Comparison of ENCODE assay signal across 11 mouse cellular contexts in genomic region chr11:100287024-100287423, GRCm38 (mm10). TPM values are rescaled to one million over a fixed set of nuclear protein-coding genes. Genes with fewer than 3 reads are reported as not detected.
A peak's percentile ranks its signal among the peaks of the same experiment; 100 is the strongest.
DNase-seq lines count a peak whose midpoint lies in the region; ATAC-seq and TF ChIP-seq lines count a peak whose summit lies in the region.
"Had no signal": no experiment of that assay in that cellular context is flagged by ENCODE, and none has a peak within 500 bp of the region (broad histone marks: within the 10 kb centered on the region; RNA-seq: fewer than 3 reads in every experiment).

No protein-coding gene starts in this region.

- intact Hi-C loops in heart, postnatal 14 days (cut with DNase I): no loop called here

- no peak for TF ChIP-seq POLR2A in myocyte (IDR thresholded peaks at IDR 0.05; ENCODE audit: insufficient read length, low read depth)

- H3K4me3 ChIP-seq in hindbrain, embryonic 10.5 days: no peak overlapping the region
- no peak overlapping the region for H3K4me3 ChIP-seq in hindbrain, embryonic 13.5 days
- no peak overlapping the region for H3K4me3 ChIP-seq in myocyte
- H3K4me3 ChIP-seq in forebrain, embryonic 16.5 days (replicated peaks; ENCODE audit: low read length): no peak overlapping the region
- H3K4me3 ChIP-seq: midbrain, embryonic 12.5 days had no signal

- WGBS in hindbrain, embryonic 10.5 days: 35% methylated on average over 10 of the region's 10 CpGs
- WGBS in hindbrain, embryonic 13.5 days: 37% methylated on average over 10 of the region's 10 CpGs
- WGBS in forebrain, embryonic 16.5 days: 26% methylated on average over 10 of the region's 10 CpGs

- no peak for DNase-seq in hindbrain, embryonic 10.5 days (ENCODE audit: low spot score)
- peak; percentile 57 for DNase-seq in adrenal gland, postnatal 25 days
- peak; percentile 58 to 63 for DNase-seq in heart, postnatal 14 days
- no peak for DNase-seq in frontal cortex, adult 2 months (ENCODE audit: extremely low spot score in 1 of 2, low spot score in 1 of 2)
- DNase-seq in B cell, adult 2 months: no peak

- no peak overlapping the region for H3K9ac ChIP-seq in hindbrain, embryonic 13.5 days
- H3K9ac ChIP-seq in forebrain, embryonic 16.5 days (replicated peaks; ENCODE audit: low read depth, low read length): no peak overlapping the region
- H3K9ac ChIP-seq: midbrain, embryonic 12.5 days had no signal

- no peaks in the 10 kb centered on the region for H3K36me3 ChIP-seq in hindbrain, embryonic 10.5 days
- H3K36me3 ChIP-seq in hindbrain, embryonic 13.5 days: no peaks in the 10 kb centered on the region
- H3K36me3 ChIP-seq in myocyte (ENCODE audit: control insufficient read depth, insufficient read depth): no peaks in the 10 kb centered on the region
- H3K36me3 ChIP-seq in forebrain, embryonic 16.5 days (ENCODE audit: control insufficient read depth, insufficient read depth): no peaks in the 10 kb centered on the region
- H3K36me3 ChIP-seq: midbrain, embryonic 12.5 days had no signal

- H3K9me3 ChIP-seq in hindbrain, embryonic 10.5 days: no peaks in the 10 kb centered on the region
- no peaks in the 10 kb centered on the region for H3K9me3 ChIP-seq in hindbrain, embryonic 13.5 days
- H3K9me3 ChIP-seq in forebrain, embryonic 16.5 days (ENCODE audit: control insufficient read depth, low read length): no peaks in the 10 kb centered on the region
- H3K9me3 ChIP-seq: midbrain, embryonic 12.5 days had no signal

- no peak for ATAC-seq in hindbrain, embryonic 13.5 days (ENCODE audit: low FRiP score)
- ATAC-seq in forebrain, embryonic 16.5 days: no peak

- no peaks in the 10 kb centered on the region for H3K27me3 ChIP-seq in hindbrain, embryonic 10.5 days (ENCODE audit: insufficient read depth, poor library complexity, severe bottlenecking)
- no peaks in the 10 kb centered on the region for H3K27me3 ChIP-seq in hindbrain, embryonic 13.5 days
- H3K27me3 ChIP-seq in myocyte (ENCODE audit: control insufficient read depth, insufficient read depth, insufficient read length): no peaks in the 10 kb centered on the region
- no peaks in the 10 kb centered on the region for H3K27me3 ChIP-seq in forebrain, embryonic 16.5 days (replicated peaks; ENCODE audit: control insufficient read depth, insufficient read depth, low read length)
- H3K27me3 ChIP-seq: midbrain, embryonic 12.5 days had no signal

- peaks cover 33% of the 10 kb centered on the region for H3K4me1 ChIP-seq in hindbrain, embryonic 10.5 days (replicated peaks)
- peaks cover 6% of the 10 kb centered on the region; the same call in 1 of the 2 replicates for H3K4me1 ChIP-seq in hindbrain, embryonic 13.5 days (replicated peaks)
- peaks cover 4% of the 10 kb centered on the region; the same call in 1 of the 2 replicates for H3K4me1 ChIP-seq in forebrain, embryonic 16.5 days (replicated peaks; ENCODE audit: control insufficient read depth, insufficient read depth, low read length)

- H3K79me2 ChIP-seq in myocyte (ENCODE audit: control insufficient read depth, insufficient read depth): no peaks in the 10 kb centered on the region

- no peak overlapping the region for H3K4me2 ChIP-seq in hindbrain, embryonic 13.5 days
- H3K4me2 ChIP-seq in myocyte (ENCODE audit: low read depth): no peak overlapping the region
- H3K4me2 ChIP-seq in forebrain, embryonic 16.5 days (ENCODE audit: low read length): no peak overlapping the region
- H3K4me2 ChIP-seq: midbrain, embryonic 12.5 days had no signal

- peak overlapping the region; percentile 72 for H3K27ac ChIP-seq in hindbrain, embryonic 10.5 days
- no peak overlapping the region for H3K27ac ChIP-seq in hindbrain, embryonic 13.5 days
- no peak overlapping the region for H3K27ac ChIP-seq in forebrain, embryonic 16.5 days (ENCODE audit: low read length)
- H3K27ac ChIP-seq: midbrain, embryonic 12.5 days had no signal

- no peak overlapping the region for H3ac ChIP-seq in myocyte (ENCODE audit: control insufficient read depth, insufficient read length)

TF ChIP-seq in myocyte, 11 proteins besides CTCF, POLR2A, EP300 and RAD21:
- no peak for TF ChIP-seq MAX (IDR thresholded peaks at IDR 0.05; ENCODE audit: low read depth)
- no peak for TF ChIP-seq TCF12 (IDR thresholded peaks at IDR 0.05; ENCODE audit: insufficient read depth, poor library complexity, severe bottlenecking)
- TF ChIP-seq TCF3 (IDR thresholded peaks at IDR 0.05; ENCODE audit: insufficient read length, low read depth): peak; percentile 25
- no peak for TF ChIP-seq USF1 (IDR thresholded peaks at IDR 0.05; ENCODE audit: low read depth)
- TF ChIP-seq MYOD1 (IDR thresholded peaks at IDR 0.05; ENCODE audit: control insufficient read depth in 1 of 3, insufficient read length in 2 of 3, low read depth in 2 of 3): peak in 2 of 3 experiments; percentile 44 to 85
- no peak for TF ChIP-seq CEBPB (IDR thresholded peaks at IDR 0.05; ENCODE audit: insufficient read depth, poor library complexity, severe bottlenecking)
- no peak for TF ChIP-seq POLR2AphosphoS2 (IDR thresholded peaks at IDR 0.05; ENCODE audit: insufficient read length, low read depth)
- no peak for TF ChIP-seq SRF (IDR thresholded peaks at IDR 0.05; ENCODE audit: control insufficient read depth, insufficient read length, low read depth)
- TF ChIP-seq REST (IDR thresholded peaks at IDR 0.05; ENCODE audit: insufficient read depth, insufficient read length): no peak
- TF ChIP-seq E2F4 (IDR thresholded peaks at IDR 0.05; ENCODE audit: insufficient read depth): no peak
- TF ChIP-seq MYOG (IDR thresholded peaks at IDR 0.05; ENCODE audit: control insufficient read depth in 1 of 3, insufficient read depth in 1 of 3, insufficient read length in 2 of 3, low read depth in 2 of 3): peak in 1 of 3 experiments; percentile 83

RNA-seq across cellular contexts. Expression of gene Krt42, which starts 17.4 kb away (rescaled TPM):
- not detected in 2 replicates for polyA plus RNA-seq in hindbrain, embryonic 10.5 days (2016; fragmentation: Nextera tagmentation; extraction: Ambion mirVana)
- not detected in 2 replicates for polyA plus RNA-seq in hindbrain, embryonic 13.5 days (2015; fragmentation: Nextera tagmentation; extraction: Ambion mirVana)
- total RNA-seq in adrenal gland, postnatal 25 days (2021): not detected in 2 replicates
- total RNA-seq in heart, postnatal 14 days (2021): not detected
- polyA plus RNA-seq in myocyte (2012; fragmentation: generic; extraction: Trizol): not detected
- 0.14 TPM in 1 of 2 replicates, not detected in the other for polyA plus RNA-seq in frontal cortex, adult 2 months (2012; rRNA removed)
- not detected in 2 replicates for polyA plus RNA-seq in forebrain, embryonic 16.5 days (2015; fragmentation: Nextera tagmentation; extraction: Ambion mirVana)
- total RNA-seq: gastrocnemius, postnatal 4 days; MEL had no signal
- polyA plus RNA-seq: midbrain, embryonic 12.5 days had no signal

RNA-seq across cellular contexts. Expression of gene Krt17, which starts 26.2 kb away (rescaled TPM):
- 0.16 TPM in 1 of 2 replicates, not detected in the other for polyA plus RNA-seq in hindbrain, embryonic 10.5 days (2016; fragmentation: Nextera tagmentation; extraction: Ambion mirVana)
- 0.17 TPM in 1 of 2 replicates, not detected in the other for polyA plus RNA-seq in hindbrain, embryonic 13.5 days (2015; fragmentation: Nextera tagmentation; extraction: Ambion mirVana)
- not detected in 2 replicates for total RNA-seq in adrenal gland, postnatal 25 days (2021)
- total RNA-seq in heart, postnatal 14 days (2021): 1 to 10 TPM in 1 of 2 experiments, under 1 TPM in 1; 0.24 to 3.8 TPM
- polyA plus RNA-seq in myocyte (2012; fragmentation: generic; extraction: Trizol): not detected
- 0.23 and 0.28 TPM in 2 replicates for polyA plus RNA-seq in frontal cortex, adult 2 months (2012; rRNA removed)
- polyA plus RNA-seq in forebrain, embryonic 16.5 days (2015; fragmentation: Nextera tagmentation; extraction: Ambion mirVana): 0.27 and 0.62 TPM in 2 replicates
- total RNA-seq: MEL had no signal

RNA-seq across cellular contexts. Expression of gene Eif1, which starts 32.7 kb away (rescaled TPM):
- 1,728 and 1,735 TPM in 2 replicates for polyA plus RNA-seq in hindbrain, embryonic 10.5 days (2016; fragmentation: Nextera tagmentation; extraction: Ambion mirVana)
- polyA plus RNA-seq in hindbrain, embryonic 13.5 days (2015; fragmentation: Nextera tagmentation; extraction: Ambion mirVana): 1,398 and 1,436 TPM in 2 replicates
- 904 and 1,056 TPM in 2 replicates for total RNA-seq in adrenal gland, postnatal 25 days (2021)
- total RNA-seq in heart, postnatal 14 days (2021): 1,000 to 10,000 TPM; 1,264 to 1,321 TPM
- polyA plus RNA-seq in myocyte (2012; fragmentation: generic; extraction: Trizol): 1,731 TPM
- polyA plus RNA-seq in frontal cortex, adult 2 months (2012; rRNA removed): 510 and 517 TPM in 2 replicates
- 1,243 and 1,295 TPM in 2 replicates for polyA plus RNA-seq in forebrain, embryonic 16.5 days (2015; fragmentation: Nextera tagmentation; extraction: Ambion mirVana)

RNA-seq across cellular contexts. Expression of gene Krt16, which starts 38.3 kb away (rescaled TPM):
- not detected in 2 replicates for polyA plus RNA-seq in hindbrain, embryonic 10.5 days (2016; fragmentation: Nextera tagmentation; extraction: Ambion mirVana)
- polyA plus RNA-seq in hindbrain, embryonic 13.5 days (2015; fragmentation: Nextera tagmentation; extraction: Ambion mirVana): not detected in 2 replicates
- not detected in 2 replicates for total RNA-seq in adrenal gland, postnatal 25 days (2021)
- total RNA-seq in heart, postnatal 14 days (2021): not detected
- 0.10 TPM for polyA plus RNA-seq in myocyte (2012; fragmentation: generic; extraction: Trizol)
- polyA plus RNA-seq in frontal cortex, adult 2 months (2012; rRNA removed): not detected in 2 replicates
- polyA plus RNA-seq in forebrain, embryonic 16.5 days (2015; fragmentation: Nextera tagmentation; extraction: Ambion mirVana): not detected in 2 replicates
- total RNA-seq: MEL had no signal
- polyA plus RNA-seq: midbrain, embryonic 12.5 days had no signal

RNA-seq across cellular contexts. Expression of gene Gast, which starts 47.2 kb away (rescaled TPM):
- 0.90 TPM in 1 of 2 replicates, not detected in the other for polyA plus RNA-seq in hindbrain, embryonic 10.5 days (2016; fragmentation: Nextera tagmentation; extraction: Ambion mirVana)
- 0.66 and 1.7 TPM in 2 replicates for polyA plus RNA-seq in hindbrain, embryonic 13.5 days (2015; fragmentation: Nextera tagmentation; extraction: Ambion mirVana)
- not detected in 2 replicates for total RNA-seq in adrenal gland, postnatal 25 days (2021)
- total RNA-seq in heart, postnatal 14 days (2021): not detected
- polyA plus RNA-seq in myocyte (2012; fragmentation: generic; extraction: Trizol): not detected
- not detected in 2 replicates for polyA plus RNA-seq in frontal cortex, adult 2 months (2012; rRNA removed)
- polyA plus RNA-seq in forebrain, embryonic 16.5 days (2015; fragmentation: Nextera tagmentation; extraction: Ambion mirVana): not detected in 2 replicates
- total RNA-seq: gastrocnemius, postnatal 4 days; MEL had no signal

Comparison
In these comparisons a context has a peak if more than half of its experiments do, and no peak if none do; other contexts are left out.
1. DNase-seq: peak in adrenal gland, postnatal 25 days (single experiment) and heart, postnatal 14 days (2 of 2); none in hindbrain, embryonic 10.5 days (single experiment), frontal cortex, adult 2 months (0 of 2) and B cell, adult 2 months (0 of 2).